Mouse (Mus musculus) gastrocnemius, adult 2 months (tissue): ENCODE results near the gene Rrm2. TPM values are rescaled to one million over a fixed set of nuclear protein-coding genes. Genes with fewer than 3 reads are reported as not detected.

ENCODE experiments used
- DNase-seq: peaks from one replicate; pipeline ENCODE4 v3.0.0; 2022
- H3K27ac ChIP-seq: fragments of 200-600 bp; 2 replicates; pipeline ENCODE4 v1.8.1; 2022; ENCODE audit warnings: mild to moderate bottlenecking
- H3K4me3 ChIP-seq: fragments of 200-600 bp; 2 replicates; pipeline ENCODE4 v1.8.1; 2022; ENCODE audit warnings: mild to moderate bottlenecking, moderate library complexity
- CTCF ChIP-seq: fragments of 200-600 bp; IDR thresholded peaks from 2 replicates; pipeline ENCODE4 v1.8.1; 2022; ENCODE audit warnings: antibody characterized with exemption, mild to moderate bottlenecking, moderate library complexity
- intact Hi-C: fragments of 180-260 bp; cut with DNase I; formaldehyde crosslinking; loops from one replicate; pipeline ENCODE4 v1.15.1; 2025
- total RNA-seq, 2 experiments: library from RNA; stranded (reverse); gene quantifications; 2 replicates each; pipeline ENCODE4 v1.2.3; 2021

Rrm2 gene
- total RNA-seq, 2 experiments from 2014 or later = 0.89 to 1.1 TPM

GRCm38 (mm10) chr12:24708824-24709218 lies 780 bp downstream of the Rrm2 start:
- Histone ChIP-seq H3K27ac (peak overlapping the region; percentile 81), H3K4me3 (peak overlapping the region; percentile 95)
- intact Hi-C loops = no loop called here
- no peak for TF ChIP-seq CTCF
- no peak for DNase-seq

GRCm38 (mm10) chr12:24709409-24709808 lies 1.4 kb downstream of the Rrm2 start:
- Histone ChIP-seq H3K4me3 (no peak overlapping the region), H3K27ac (no peak overlapping the region)
- TF ChIP-seq CTCF = no peak
- intact Hi-C loops = no loop called here
- no peak for DNase-seq

- no peak overlapping the region for H3K27ac ChIP-seq
- intact Hi-C loops = loop anchor here (1.0 kb wide), 1 partner anchor 242 kb away; no protein-coding TSS in a partner anchor
- H3K4me3 ChIP-seq = no peak overlapping the region
- DNase-seq = peak; percentile 42
- TF ChIP-seq CTCF = peak; percentile 82
Measured at GRCm38 (mm10) chr12:24709831-24710508, 1.9 kb downstream of the Rrm2 start.

GRCm38 (mm10) chr12:24710672-24711071 lies 2.6 kb downstream of the Rrm2 start:
- Histone ChIP-seq H3K27ac (peak overlapping the region; percentile 52), H3K4me3 (no peak overlapping the region)
- TF ChIP-seq CTCF = peak; percentile 42
- intact Hi-C loops = loop anchor here (1.0 kb wide), 1 partner anchor 242 kb away; no protein-coding TSS in a partner anchor
- no peak for DNase-seq

DNA sequence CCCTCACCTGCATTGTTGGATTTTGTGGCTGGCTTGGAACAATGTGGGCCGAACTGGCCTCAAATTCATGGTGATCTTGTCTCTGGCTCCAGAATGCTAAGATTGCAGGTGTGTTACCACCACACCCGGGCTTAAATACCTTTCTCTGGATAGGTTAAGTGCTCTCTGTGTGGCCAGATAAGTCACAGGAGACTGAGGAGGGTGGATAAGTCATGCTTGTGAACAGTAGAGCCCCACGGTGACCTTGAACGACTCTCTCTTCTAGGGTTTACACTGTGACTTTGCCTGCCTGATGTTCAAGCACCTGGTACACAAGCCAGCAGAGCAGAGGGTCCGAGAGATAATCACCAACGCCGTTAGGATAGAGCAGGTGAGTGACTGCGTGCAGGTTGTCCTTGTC lies 4.4 kb downstream of the Rrm2 start:
- Histone ChIP-seq H3K27ac (no peak overlapping the region), H3K4me3 (no peak overlapping the region)
- no peak for DNase-seq
- intact Hi-C loops = no loop called here
- TF ChIP-seq CTCF = no peak

DNA sequence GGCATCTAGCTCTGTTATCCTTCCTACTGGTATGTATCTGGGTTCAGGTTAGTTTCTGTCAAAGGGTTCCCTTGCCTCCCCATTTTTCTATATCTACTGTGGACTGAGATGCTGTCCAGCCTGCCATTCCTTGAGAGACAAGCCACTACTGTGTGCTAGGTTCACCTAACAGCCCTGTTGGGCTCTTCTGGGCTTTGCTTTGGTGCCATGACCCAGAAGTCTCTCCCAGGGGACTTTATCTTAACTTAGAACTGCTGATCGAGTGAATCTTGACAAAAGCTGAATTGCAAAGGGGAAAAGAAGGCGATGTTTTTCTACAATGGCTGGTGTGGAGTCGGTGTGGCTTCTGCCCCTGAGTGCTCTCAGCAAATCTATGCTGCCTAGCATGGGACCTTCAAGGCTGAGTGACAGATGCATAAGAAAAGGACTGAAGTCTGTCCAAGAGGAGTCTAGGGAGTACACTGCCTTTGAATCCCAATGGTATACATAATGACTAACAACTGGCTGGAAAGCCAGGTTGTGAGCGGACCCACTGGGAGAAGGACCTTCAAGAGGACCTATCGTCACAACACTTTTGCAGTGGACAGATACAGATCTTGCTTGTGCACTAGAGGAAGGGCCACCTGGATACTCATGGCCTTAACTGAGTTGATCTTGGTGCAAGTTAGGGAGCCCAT lies 6.7 kb downstream of the Rrm2 start:
- no peak overlapping the region for H3K4me3 ChIP-seq
- intact Hi-C loops = loop anchor here (5.0 kb wide), 1 partner anchor 118 kb away; the partner anchor contains the start of gene Mboat2

DNA sequence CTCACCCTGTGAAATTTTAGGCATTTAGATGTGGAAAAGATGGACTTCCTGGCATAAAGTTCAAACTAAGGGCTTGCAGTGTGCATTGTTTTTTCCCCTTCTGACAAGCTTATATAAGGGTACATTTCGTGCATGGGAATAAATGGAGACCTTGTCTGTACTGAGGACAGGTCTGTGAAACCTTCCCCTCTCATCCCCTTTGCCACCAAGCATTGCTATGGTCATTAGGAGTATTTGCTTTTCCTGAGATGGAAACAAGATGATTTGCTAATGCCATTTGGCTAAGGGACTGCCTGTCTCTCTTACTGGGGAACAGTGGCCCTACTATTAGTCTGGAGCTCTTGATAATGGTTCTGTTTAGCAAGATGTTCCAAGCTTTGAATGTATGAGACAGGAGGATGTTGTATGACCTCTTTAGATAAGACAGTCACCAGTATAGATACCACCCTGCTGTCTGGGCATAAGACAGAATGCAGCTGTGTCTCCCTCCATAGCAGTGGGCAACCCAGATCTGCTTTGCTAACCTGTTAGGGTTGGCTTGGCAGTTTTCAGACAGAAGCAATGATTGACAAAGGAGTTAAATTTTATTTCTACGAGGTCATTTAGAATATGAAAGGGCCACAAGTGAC lies 7.3 kb downstream of the Rrm2 start:
- intact Hi-C loops = loop anchor here (5.0 kb wide), 1 partner anchor 117 kb away; the partner anchor contains the start of gene Mboat2
- no peak for TF ChIP-seq CTCF
- no peak for DNase-seq

More for the DNA sequence above, 6.7 kb downstream of the Rrm2 start:
- no peak for DNase-seq
- H3K27ac ChIP-seq = no peak overlapping the region
- TF ChIP-seq CTCF = no peak

DNA sequence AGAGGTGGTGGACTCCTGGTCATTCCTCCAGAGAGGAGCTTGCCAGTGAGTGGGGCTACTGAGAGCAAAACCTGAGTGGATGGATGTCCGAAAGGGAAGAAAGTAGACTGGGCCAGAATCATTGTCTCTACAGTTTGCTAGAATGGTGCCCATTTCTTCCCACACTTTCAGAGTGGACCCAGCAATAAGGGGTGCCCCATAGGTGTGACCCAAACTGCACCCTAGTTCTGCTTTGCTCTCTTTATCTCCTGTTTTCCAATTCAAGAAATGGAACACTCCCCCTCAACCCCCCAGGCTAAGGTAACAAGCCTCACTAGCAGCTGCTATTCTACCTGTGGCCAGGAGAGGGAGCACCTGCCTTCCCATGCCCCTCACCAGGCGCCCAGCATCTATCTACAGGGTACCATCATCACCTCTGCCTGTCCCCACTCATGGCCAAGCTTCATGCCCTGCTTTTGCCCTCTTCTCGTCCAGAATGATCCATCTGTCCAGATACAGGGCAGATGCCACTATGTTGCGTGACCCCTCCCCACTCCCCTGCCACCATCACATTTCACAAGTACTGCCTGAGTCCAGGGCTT lies 8.8 kb downstream of the Rrm2 start:
- H3K4me3 ChIP-seq = no peak overlapping the region
- H3K27ac ChIP-seq = no peak overlapping the region
- peak; percentile 93 for TF ChIP-seq CTCF
- DNase-seq = peak; percentile 37
- intact Hi-C loops = loop anchor here (1.0 to 5.0 kb wide), 2 partner anchors 115 to 231 kb away; partner anchors contain the start of gene Mboat2

More for the DNA sequence above, 7.3 kb downstream of the Rrm2 start:
- Histone ChIP-seq H3K4me3 (no peak overlapping the region), H3K27ac (no peak overlapping the region)

- H3K27ac ChIP-seq = no peak overlapping the region
- no peak overlapping the region for H3K4me3 ChIP-seq
- intact Hi-C loops = no loop called here
- DNase-seq = no peak
- TF ChIP-seq CTCF = no peak
Measured at GRCm38 (mm10) chr12:24723434-24723833, 15.4 kb downstream of the Rrm2 start.

DNA sequence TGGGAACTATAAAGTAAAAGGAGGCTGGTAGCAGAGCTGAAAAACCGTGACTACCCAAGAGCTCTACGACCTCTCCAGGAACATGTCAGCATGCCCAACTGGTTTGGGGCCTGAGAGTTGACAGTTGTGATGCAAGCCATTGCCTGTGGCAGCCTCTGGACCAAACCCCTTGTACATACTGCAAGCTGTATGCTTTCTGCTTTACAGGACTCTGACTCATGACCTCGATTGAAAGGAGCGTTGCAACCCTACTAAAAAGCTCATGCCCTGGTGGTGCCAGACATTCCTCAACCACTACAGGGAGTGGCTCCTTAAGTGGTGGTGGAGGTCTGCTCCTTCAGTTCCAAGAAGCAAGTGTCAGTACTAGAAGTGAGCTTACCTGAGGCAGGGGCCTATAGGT lies 15.8 kb downstream of the Rrm2 start:
- intact Hi-C loops = no loop called here
- no peak overlapping the region for H3K27ac ChIP-seq

GRCm38 (mm10) chr12:24724369-24724768 lies 16.3 kb downstream of the Rrm2 start:
- no peak for TF ChIP-seq CTCF
- intact Hi-C loops = no loop called here
- Histone ChIP-seq H3K4me3 (no peak overlapping the region), H3K27ac (no peak overlapping the region)
- no peak for DNase-seq

More for the DNA sequence above, 15.8 kb downstream of the Rrm2 start:
- DNase-seq = no peak
- TF ChIP-seq CTCF = no peak
- H3K4me3 ChIP-seq = no peak overlapping the region

GRCm38 (mm10) chr12:24734828-24735394 lies 26.9 kb downstream of the Rrm2 start:
- no peak overlapping the region for H3K27ac ChIP-seq
- intact Hi-C loops = no loop called here
- no peak for DNase-seq
- no peak overlapping the region for H3K4me3 ChIP-seq
- no peak for TF ChIP-seq CTCF

GRCm38 (mm10) chr12:24736956-24737355 lies 28.9 kb downstream of the Rrm2 start:
- H3K27ac ChIP-seq = no peak overlapping the region
- DNase-seq = no peak
- intact Hi-C loops = no loop called here
- no peak for TF ChIP-seq CTCF
- H3K4me3 ChIP-seq = no peak overlapping the region
